Mouse (Mus musculus): ENCODE results near the gene Gcnt1.

GRCm38 (mm10) chr19:17354362-17354761 is 18.3 kb downstream of the Gcnt1 start:
- no peak for TF ChIP-seq POLR2A (IDR thresholded peaks at IDR 0.05; ENCODE audit: insufficient read depth, low read depth, low read length)
- no peak for TF ChIP-seq CTCF (IDR thresholded peaks at IDR 0.05)

Measured in heart, adult 2 months (tissue).